8 mouse cellular contexts compared by ENCODE assay signal in genomic region chr9:110304516-110304915, GRCm38 (mm10). TPM values are rescaled to one million over a fixed set of nuclear protein-coding genes. Genes with fewer than 3 reads are reported as not detected.
A peak's percentile ranks its signal among the peaks of the same experiment; 100 is the strongest.
DNase-seq lines count a peak whose midpoint lies in the region; ATAC-seq and TF ChIP-seq lines count a peak whose summit lies in the region.

No protein-coding gene starts in this region.

- H3K27ac ChIP-seq in embryonic facial prominence, embryonic 11.5 days (replicated peaks; ENCODE audit: low read depth, low read length), result peak overlapping the region; percentile 77
- H3K27ac ChIP-seq in intestine, embryonic 14.5 days (ENCODE audit: low read depth), result peak overlapping the region; percentile 92

- peaks cover 7% of the 10 kb centered on the region for H3K79me3 ChIP-seq in C2C12 (ENCODE audit: low read depth)

- peaks cover 20% of the 10 kb centered on the region for H3K79me2 ChIP-seq in C2C12 (ENCODE audit: control insufficient read depth, insufficient read depth)

- WGBS in embryonic facial prominence, embryonic 11.5 days, result 2% methylated on average over 4 of the region's 4 CpGs
- 3% methylated on average over 4 of the region's 4 CpGs for WGBS in intestine, embryonic 14.5 days

- no peaks in the 10 kb centered on the region for H3K27me3 ChIP-seq in C2C12 (ENCODE audit: control insufficient read depth, insufficient read depth, insufficient read length)
- no peaks in the 10 kb centered on the region for H3K27me3 ChIP-seq in embryonic facial prominence, embryonic 11.5 days (ENCODE audit: control insufficient read depth, insufficient read depth, low read length)
- no peaks in the 10 kb centered on the region for H3K27me3 ChIP-seq in intestine, embryonic 14.5 days (replicated peaks; ENCODE audit: control insufficient read depth, insufficient read depth, low read length)

- TF ChIP-seq CTCF in C2C12 (IDR thresholded peaks at IDR 0.05; ENCODE audit: control insufficient read depth, insufficient read depth, insufficient read length), result no peak

- H3K4me1 ChIP-seq in embryonic facial prominence, embryonic 11.5 days (ENCODE audit: control insufficient read depth, insufficient read depth, low read length), result no peaks in the 10 kb centered on the region
- H3K4me1 ChIP-seq in intestine, embryonic 14.5 days (replicated peaks; ENCODE audit: control insufficient read depth, insufficient read depth, low read length), result no peaks in the 10 kb centered on the region

- peak overlapping the region; percentile 80 for H3K9ac ChIP-seq in embryonic facial prominence, embryonic 11.5 days (replicated peaks; ENCODE audit: low read length)
- H3K9ac ChIP-seq in intestine, embryonic 14.5 days (ENCODE audit: low read length), result peak overlapping the region; percentile 54

- peak overlapping the region; percentile 38 for H3K4me3 ChIP-seq in C2C12 (ENCODE audit: insufficient read depth, poor library complexity, severe bottlenecking)
- H3K4me3 ChIP-seq in embryonic facial prominence, embryonic 11.5 days (ENCODE audit: low read depth, low read length), result peak overlapping the region; percentile 52
- peak overlapping the region; percentile 60 for H3K4me3 ChIP-seq in intestine, embryonic 14.5 days (ENCODE audit: low read depth, low read length)

- H3ac ChIP-seq in C2C12 (ENCODE audit: control insufficient read depth, insufficient read length, low read depth), result peak overlapping the region; percentile 65

- DNase-seq in cerebellum, adult 9-10 months, result peak; percentile 65
- DNase-seq in cerebellum, adult 18-20 months, result no peak
- DNase-seq in embryonic facial prominence, embryonic 11.5 days (ENCODE audit: low spot score), result peak; percentile 74
- peak; percentile 71 for DNase-seq in intestine, embryonic 14.5 days (ENCODE audit: low spot score)
- peak; percentile 63 for DNase-seq in thymus, postnatal 0 days (ENCODE audit: low spot score)
- no peak for DNase-seq in frontal cortex, postnatal 36 days (ENCODE audit: low spot score in 2 of 2)

- no peak for ATAC-seq in embryonic facial prominence, embryonic 11.5 days (replicated peaks; ENCODE audit: insufficient number of reproducible peaks, low FRiP score, low TSS enrichment, low read depth)
- 0 out of 2 replicates have a peak, but pooled peaks have one; percentile 6 for ATAC-seq in intestine, embryonic 14.5 days (replicated peaks; ENCODE audit: low FRiP score, low TSS enrichment, low read depth)
- ATAC-seq in megakaryocyte, adult 5-6 weeks (ENCODE audit: poor library complexity, severe bottlenecking), result peak; percentile 24; the same call in 1 of the 2 replicates

- no peaks in the 10 kb centered on the region for H3K9me3 ChIP-seq in embryonic facial prominence, embryonic 11.5 days (replicated peaks; ENCODE audit: control insufficient read depth, low read length)
- 0 out of 2 replicates have a peak, but pooled peaks cover 5% of the 10 kb centered on the region for H3K9me3 ChIP-seq in intestine, embryonic 14.5 days (ENCODE audit: control insufficient read depth, low read length)

- peaks cover 3% of the 10 kb centered on the region for H3K36me3 ChIP-seq in C2C12 (ENCODE audit: control insufficient read depth, insufficient read depth)
- H3K36me3 ChIP-seq in embryonic facial prominence, embryonic 11.5 days (replicated peaks; ENCODE audit: control insufficient read depth, insufficient read depth, low read depth, low read length), result no peaks in the 10 kb centered on the region
- no peaks in the 10 kb centered on the region for H3K36me3 ChIP-seq in intestine, embryonic 14.5 days (ENCODE audit: control insufficient read depth, insufficient read depth, low read length)

- H3K4me2 ChIP-seq in embryonic facial prominence, embryonic 11.5 days (ENCODE audit: low read depth, low read length), result peak overlapping the region; percentile 53
- H3K4me2 ChIP-seq in intestine, embryonic 14.5 days (ENCODE audit: low read length), result peak overlapping the region; percentile 71

TF ChIP-seq in C2C12, 6 proteins besides CTCF, POLR2A, EP300 and RAD21:
- TF ChIP-seq MYOD1 (IDR thresholded peaks at IDR 0.05; ENCODE audit: control insufficient read depth, insufficient read length, low read depth), result no peak
- no peak for TF ChIP-seq FOSL1 (IDR thresholded peaks at IDR 0.05; ENCODE audit: insufficient read depth, low read length, poor library complexity, severe bottlenecking)
- no peak for TF ChIP-seq CEBPB (IDR thresholded peaks at IDR 0.05; ENCODE audit: low read depth)
- TF ChIP-seq MAX (IDR thresholded peaks at IDR 0.05), result no peak
- TF ChIP-seq MYOG (IDR thresholded peaks at IDR 0.05; ENCODE audit: control insufficient read depth, extremely low read depth, insufficient read length), result no peak
- TF ChIP-seq USF1 (IDR thresholded peaks at IDR 0.05; ENCODE audit: low read depth), result no peak

RNA-seq across cellular contexts. Expression of gene Elp6, which starts 0.5 kb away (rescaled TPM):
- polyA plus RNA-seq in C2C12 (2012; fragmentation: generic; extraction: Trizol), result 26.0 TPM
- polyA plus RNA-seq in embryonic facial prominence, embryonic 11.5 days (2014; fragmentation: Nextera tagmentation; extraction: Ambion mirVana), result 35.1 and 37.7 TPM in 2 replicates
- polyA plus RNA-seq in intestine, embryonic 14.5 days (2014; fragmentation: Nextera tagmentation; extraction: Ambion mirVana), result 26.8 and 30.1 TPM in 2 replicates
- total RNA-seq in megakaryocyte, adult 5-6 weeks (2015), result 4.8 and 5.1 TPM in 2 replicates
- 3.0 and 4.9 TPM in 2 replicates for total RNA-seq in megakaryocyte, adult 5-6 weeks (2017)
- polyA plus RNA-seq in thymus, postnatal 0 days (2015; fragmentation: Nextera tagmentation; extraction: Ambion mirVana), result 20.5 and 20.9 TPM in 2 replicates

RNA-seq across cellular contexts. Expression of gene Scap, which starts 28.6 kb away (rescaled TPM):
- polyA plus RNA-seq in C2C12 (2012; fragmentation: generic; extraction: Trizol), result 57.4 TPM
- 23.2 and 23.6 TPM in 2 replicates for polyA plus RNA-seq in embryonic facial prominence, embryonic 11.5 days (2014; fragmentation: Nextera tagmentation; extraction: Ambion mirVana)
- 28.0 and 28.7 TPM in 2 replicates for polyA plus RNA-seq in intestine, embryonic 14.5 days (2014; fragmentation: Nextera tagmentation; extraction: Ambion mirVana)
- total RNA-seq in megakaryocyte, adult 5-6 weeks (2015), result 12.8 and 14.5 TPM in 2 replicates
- 9.4 and 18.7 TPM in 2 replicates for total RNA-seq in megakaryocyte, adult 5-6 weeks (2017)
- polyA plus RNA-seq in thymus, postnatal 0 days (2015; fragmentation: Nextera tagmentation; extraction: Ambion mirVana), result 33.5 and 33.9 TPM in 2 replicates

Comparison
In these comparisons a context has a peak if more than half of its experiments do, and no peak if none do; other contexts are left out.
1. DNase-seq: peak in cerebellum, adult 9-10 months (single experiment), embryonic facial prominence, embryonic 11.5 days (single experiment), intestine, embryonic 14.5 days (single experiment) and thymus, postnatal 0 days (single experiment); none in cerebellum, adult 18-20 months (0 of 2) and frontal cortex, postnatal 36 days (0 of 2).
2. Peak in every context shown above with its lines, with median percentiles within 50 percentile points of each other: H3K4me3 ChIP-seq.